Mouse (Mus musculus) midbrain, embryonic 15.5 days (tissue): Measurements from ENCODE around the gene Usp42. TPM values are rescaled to one million over a fixed set of nuclear protein-coding genes. Genes with fewer than 3 reads are reported as not detected.
A peak's percentile ranks its signal among the peaks of the same experiment; 100 is the strongest.

Source experiments
- ATAC-seq: fragments of 200-750 bp; cut with Nextera tagmentation; replicated peaks from 2 replicates; pipeline ENCODE4 v1.8.0; 2017; ENCODE audit warnings: moderate TSS enrichment
- H3K27ac ChIP-seq: fragments of 300-500 bp; sonication (generic); 2 replicates; pipeline ENCODE4 v1.5.1; 2015; ENCODE audit warnings: mild to moderate bottlenecking, inconsistent platforms
- H3K27me3 ChIP-seq: fragments of 300-500 bp; sonication (generic); replicated peaks from 2 replicates; pipeline ENCODE4 v1.6.1; 2015; ENCODE audit warnings: inconsistent platforms
- H3K36me3 ChIP-seq: fragments of 300-500 bp; sonication (generic); replicated peaks from 2 replicates; pipeline ENCODE4 v1.6.1; 2015; ENCODE audit warnings: inconsistent platforms
- H3K4me1 ChIP-seq: fragments of 300-500 bp; sonication (generic); 2 replicates; pipeline ENCODE4 v1.6.1; 2015; ENCODE audit warnings: inconsistent platforms
- H3K4me2 ChIP-seq: fragments of 300-500 bp; sonication (generic); 2 replicates; pipeline ENCODE4 v1.6.1; 2015; ENCODE audit warnings: inconsistent platforms, mild to moderate bottlenecking, moderate library complexity
- H3K4me3 ChIP-seq: fragments of 300-500 bp; sonication (generic); 2 replicates; pipeline ENCODE4 v1.5.1; 2015; ENCODE audit warnings: mild to moderate bottlenecking, inconsistent platforms
- H3K9ac ChIP-seq: fragments of 300-500 bp; sonication (generic); 2 replicates; pipeline ENCODE4 v1.6.1; 2015; ENCODE audit warnings: mild to moderate bottlenecking, inconsistent platforms
- H3K9me3 ChIP-seq: fragments of 300-500 bp; sonication (generic); 2 replicates; pipeline ENCODE4 v1.6.1; 2016; ENCODE audit warnings: inconsistent platforms
- whole genome bisulfite sequencing: fragments of 180-500 bp; shearing (Covaris S2); methylation state at CpG from one replicate; pipeline ENCODE4 v1.1.7; 2015; ENCODE audit warnings: mixed read lengths; 5-methylcytosine and 5-hydroxymethylcytosine counted together
- polyA plus RNA-seq: library from polyadenylated mRNA; unstranded; fragments of >200 nt; fragmentation: Nextera tagmentation; extraction: Ambion mirVana; gene quantifications from 2 replicates; pipeline ENCODE4 v1.2.1, GENCODE M21; 2015

Gene Usp42
- polyA plus RNA-seq, 1 experiment from 2014 or later = 35.4 TPM

DNA sequence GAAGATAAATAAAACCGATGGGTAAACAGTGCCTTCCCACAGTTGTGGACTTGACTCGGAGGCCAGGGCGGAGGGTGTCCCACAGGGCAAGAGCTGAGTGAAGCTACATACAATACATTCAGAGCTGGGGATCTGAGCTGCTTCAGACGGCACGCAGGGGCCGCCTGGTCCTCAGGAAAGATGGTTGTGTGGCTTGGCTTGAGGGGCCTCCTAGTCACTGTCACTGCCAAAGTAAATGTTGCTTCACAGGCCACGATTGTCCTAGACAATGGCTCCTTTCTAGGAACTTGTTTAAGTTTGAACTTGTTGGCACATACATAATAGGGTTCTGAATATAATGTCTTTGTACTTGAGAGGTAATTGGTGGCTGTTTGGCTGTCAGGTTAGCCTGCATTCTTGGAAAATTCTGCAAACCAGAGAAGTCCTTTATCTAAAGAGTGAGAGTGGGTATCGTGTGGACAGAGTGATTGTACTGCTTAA lies 47.1 kb downstream of the Usp42 start:
- H3K4me2 ChIP-seq = no peak overlapping the region
- no peak overlapping the region for H3K27ac ChIP-seq
- H3K9ac ChIP-seq = no peak overlapping the region
- H3K27me3 ChIP-seq = no peaks in the 10 kb centered on the region
- H3K4me1 ChIP-seq = no peaks in the 10 kb centered on the region
- H3K9me3 ChIP-seq = no peaks in the 10 kb centered on the region
- no peak overlapping the region for H3K4me3 ChIP-seq
- 77% methylated on average over 8 of the region's 8 CpGs for WGBS
- H3K36me3 ChIP-seq = no peaks in the 10 kb centered on the region; the same call in 1 of the 2 replicates
- ATAC-seq = no peak

DNA sequence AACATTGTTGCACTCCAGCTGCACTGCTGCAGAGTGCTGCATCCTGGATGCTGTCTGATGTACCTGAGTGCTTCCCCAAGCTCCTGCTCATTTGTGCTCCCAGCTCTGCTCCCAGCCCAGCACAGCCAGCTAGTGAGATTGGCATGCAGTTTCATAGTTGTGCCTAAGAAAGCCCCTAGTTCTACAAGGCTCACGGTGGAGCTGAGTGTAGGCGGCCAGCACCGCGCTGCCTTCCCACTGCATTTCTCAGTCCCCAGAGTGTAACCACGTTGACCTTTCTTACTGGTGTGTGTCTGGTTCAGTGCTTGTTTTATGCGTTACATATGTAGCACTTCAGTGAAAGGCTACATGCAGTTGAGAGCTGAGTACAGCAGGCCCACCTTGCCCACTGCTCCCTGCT lies 48.4 kb downstream of the Usp42 start:
- H3K9me3 ChIP-seq = no peaks in the 10 kb centered on the region
- H3K4me1 ChIP-seq = no peaks in the 10 kb centered on the region
- H3K4me2 ChIP-seq = no peak overlapping the region
- no peak overlapping the region for H3K27ac ChIP-seq
- H3K27me3 ChIP-seq = no peaks in the 10 kb centered on the region
- no peaks in the 10 kb centered on the region; the same call in 1 of the 2 replicates for H3K36me3 ChIP-seq
- H3K9ac ChIP-seq = no peak overlapping the region
- no peak overlapping the region for H3K4me3 ChIP-seq
- ATAC-seq = no peak
- WGBS = 65% methylated on average over 6 of the region's 6 CpGs

DNA sequence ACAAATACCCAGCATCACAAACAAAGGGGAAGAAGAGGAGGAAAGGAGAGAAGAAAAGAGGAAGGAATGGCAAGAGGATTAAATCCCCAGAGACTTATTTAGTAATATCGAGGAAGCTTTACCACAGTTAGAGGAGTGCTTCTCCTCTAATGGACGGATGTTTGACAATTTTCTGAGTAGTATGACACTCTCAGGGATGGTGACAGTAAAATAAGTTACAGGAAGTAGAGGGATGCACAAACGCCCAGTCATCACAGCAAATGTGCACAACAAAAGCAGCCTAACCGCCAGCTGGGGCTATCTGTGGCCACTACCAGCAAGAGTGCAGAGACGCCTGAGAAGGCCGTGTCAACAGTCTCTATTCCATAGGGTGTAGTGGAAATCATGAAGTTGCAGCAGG lies 52.4 kb downstream of the Usp42 start:
- no peak overlapping the region for H3K9ac ChIP-seq
- no peak overlapping the region for H3K4me2 ChIP-seq
- no peaks in the 10 kb centered on the region for H3K27me3 ChIP-seq
- 70% methylated on average over 6 of the region's 6 CpGs for WGBS
- H3K27ac ChIP-seq = no peak overlapping the region
- H3K4me1 ChIP-seq = no peaks in the 10 kb centered on the region
- H3K36me3 ChIP-seq = no peaks in the 10 kb centered on the region
- H3K9me3 ChIP-seq = no peaks in the 10 kb centered on the region
- no peak overlapping the region for H3K4me3 ChIP-seq
- no peak for ATAC-seq

DNA sequence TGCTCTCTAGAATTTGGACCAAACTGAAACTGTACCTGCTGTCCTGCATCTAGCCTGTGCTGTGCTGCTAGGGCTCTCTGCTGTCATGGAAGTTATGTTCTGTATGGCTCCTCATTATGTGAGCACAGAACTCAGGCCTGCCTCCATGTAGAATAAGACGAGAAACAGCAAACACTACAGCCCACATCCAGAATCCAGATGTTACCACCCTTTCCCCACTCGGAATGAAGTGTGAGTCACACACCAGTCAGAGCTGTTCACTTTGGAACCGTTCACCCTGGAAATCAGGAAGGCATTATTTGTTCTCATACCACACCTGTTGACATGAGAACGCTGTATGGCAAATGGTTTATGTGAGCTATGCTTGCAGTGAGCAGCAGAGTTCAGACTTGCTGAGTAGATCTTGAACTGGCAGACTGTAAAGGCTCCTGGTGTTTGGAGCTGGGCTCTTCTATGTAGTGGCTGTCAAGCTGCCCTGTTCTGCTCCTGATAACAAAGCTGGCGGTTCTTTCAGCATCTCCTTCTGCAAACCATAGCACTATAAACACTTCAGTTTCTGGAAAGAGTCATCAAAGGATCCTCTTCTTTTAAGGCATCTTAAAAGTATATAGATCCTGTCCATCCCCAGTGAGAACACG lies 53.3 kb downstream of the Usp42 start:
- no peak overlapping the region for H3K9ac ChIP-seq
- no peaks in the 10 kb centered on the region for H3K9me3 ChIP-seq
- no peak overlapping the region for H3K4me3 ChIP-seq
- ATAC-seq = no peak
- no peak overlapping the region for H3K4me2 ChIP-seq
- no peaks in the 10 kb centered on the region for H3K27me3 ChIP-seq
- no peaks in the 10 kb centered on the region for H3K36me3 ChIP-seq
- H3K4me1 ChIP-seq = no peaks in the 10 kb centered on the region
- H3K27ac ChIP-seq = no peak overlapping the region
- 87% methylated on average over 6 of the region's 6 CpGs for WGBS

DNA sequence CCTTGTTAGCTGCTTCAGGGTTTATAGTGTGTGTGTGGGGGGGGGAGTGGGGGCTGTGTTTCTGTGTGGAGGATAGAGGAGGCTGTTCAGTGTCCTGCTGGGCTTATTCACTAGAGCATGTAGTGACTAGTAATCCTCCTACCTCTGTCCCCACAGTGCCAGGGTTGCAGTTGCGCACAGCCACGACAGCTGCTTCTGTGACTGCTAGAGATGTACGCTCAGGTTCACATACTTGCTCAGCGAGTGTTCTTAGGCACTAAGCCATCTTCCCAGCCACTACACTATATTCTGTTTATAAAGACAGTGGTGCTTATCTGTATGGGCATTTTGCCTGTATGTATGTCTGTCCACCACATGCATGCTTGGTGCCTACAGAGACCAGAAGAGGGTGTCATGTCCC lies 54.7 kb downstream of the Usp42 start:
- Histone ChIP-seq H3K4me3 (no peak overlapping the region), H3K36me3 (no peaks in the 10 kb centered on the region), H3K4me1 (no peaks in the 10 kb centered on the region), H3K27ac (no peak overlapping the region), H3K27me3 (no peaks in the 10 kb centered on the region), H3K9ac (no peak overlapping the region), H3K4me2 (no peak overlapping the region), H3K9me3 (no peaks in the 10 kb centered on the region)
- WGBS = 72% methylated on average over 4 of the region's 4 CpGs
- no peak for ATAC-seq

DNA sequence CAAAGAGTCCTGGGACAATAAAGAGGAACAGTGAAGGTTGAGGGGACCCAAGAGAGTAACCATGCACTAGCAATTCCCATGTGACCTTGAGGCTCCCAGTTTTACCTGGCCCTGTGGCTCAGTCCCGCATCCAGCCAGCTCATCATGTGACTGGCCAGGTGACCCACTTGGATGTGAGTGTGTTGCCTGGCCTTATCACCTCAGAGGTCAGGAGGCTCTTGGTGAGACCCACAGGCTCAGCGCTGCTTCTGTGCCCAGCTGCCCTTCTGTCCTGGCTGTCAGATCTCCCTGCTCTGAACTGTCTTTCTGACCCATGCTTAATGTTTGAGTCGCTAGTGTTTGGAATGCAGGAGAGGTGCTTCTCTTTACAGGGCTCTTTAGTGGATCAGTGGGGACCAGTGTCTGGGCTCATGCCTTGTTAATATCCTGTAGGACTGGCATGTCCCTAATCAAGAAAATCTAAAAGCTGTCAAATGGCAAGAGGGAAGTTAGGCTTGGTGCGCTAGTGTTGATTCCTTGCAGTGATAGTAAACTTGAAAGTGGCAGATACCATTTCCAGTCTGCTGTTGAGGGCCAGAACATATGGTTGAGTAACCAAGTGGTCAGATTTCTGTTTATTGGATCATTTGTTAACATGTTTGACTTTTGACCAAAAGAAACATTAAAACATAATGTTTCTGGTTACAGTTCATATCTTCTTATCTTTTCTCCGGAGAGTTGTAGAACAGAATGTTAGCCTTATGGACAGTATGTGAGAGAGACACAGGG lies 55.7 kb downstream of the Usp42 start:
- Histone ChIP-seq H3K9ac (no peak overlapping the region), H3K4me1 (no peaks in the 10 kb centered on the region), H3K36me3 (no peaks in the 10 kb centered on the region), H3K27ac (no peak overlapping the region), H3K4me3 (no peak overlapping the region), H3K9me3 (no peaks in the 10 kb centered on the region), H3K4me2 (no peak overlapping the region), H3K27me3 (no peaks in the 10 kb centered on the region)
- WGBS = 86% methylated on average over 5 of the region's 5 CpGs
- no peak for ATAC-seq

DNA sequence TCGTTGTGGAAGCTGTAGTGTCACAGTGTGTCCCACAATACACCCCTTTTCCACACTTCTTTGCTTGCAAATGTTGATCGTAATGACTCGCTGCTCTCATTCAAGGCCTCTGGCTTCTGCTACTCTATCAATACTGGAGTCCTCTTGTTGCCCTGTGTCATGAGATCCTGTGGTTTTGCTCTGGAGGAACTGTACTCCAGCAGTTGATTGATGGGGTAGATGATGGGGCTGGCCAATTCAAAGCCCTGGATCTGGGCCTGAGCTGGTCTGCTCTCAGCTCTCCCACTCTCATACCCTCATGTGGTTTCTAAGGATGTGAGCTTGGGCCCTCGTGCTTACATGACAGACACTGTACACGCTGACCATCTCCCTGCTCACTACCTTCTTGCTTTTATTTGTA lies 57.5 kb downstream of the Usp42 start:
- Histone ChIP-seq H3K4me2 (no peak overlapping the region), H3K27ac (no peak overlapping the region), H3K4me3 (no peak overlapping the region), H3K27me3 (no peaks in the 10 kb centered on the region), H3K36me3 (no peaks in the 10 kb centered on the region), H3K4me1 (no peaks in the 10 kb centered on the region), H3K9ac (no peak overlapping the region), H3K9me3 (no peaks in the 10 kb centered on the region)
- ATAC-seq = no peak
- WGBS = 83% methylated on average over 5 of the region's 5 CpGs

DNA sequence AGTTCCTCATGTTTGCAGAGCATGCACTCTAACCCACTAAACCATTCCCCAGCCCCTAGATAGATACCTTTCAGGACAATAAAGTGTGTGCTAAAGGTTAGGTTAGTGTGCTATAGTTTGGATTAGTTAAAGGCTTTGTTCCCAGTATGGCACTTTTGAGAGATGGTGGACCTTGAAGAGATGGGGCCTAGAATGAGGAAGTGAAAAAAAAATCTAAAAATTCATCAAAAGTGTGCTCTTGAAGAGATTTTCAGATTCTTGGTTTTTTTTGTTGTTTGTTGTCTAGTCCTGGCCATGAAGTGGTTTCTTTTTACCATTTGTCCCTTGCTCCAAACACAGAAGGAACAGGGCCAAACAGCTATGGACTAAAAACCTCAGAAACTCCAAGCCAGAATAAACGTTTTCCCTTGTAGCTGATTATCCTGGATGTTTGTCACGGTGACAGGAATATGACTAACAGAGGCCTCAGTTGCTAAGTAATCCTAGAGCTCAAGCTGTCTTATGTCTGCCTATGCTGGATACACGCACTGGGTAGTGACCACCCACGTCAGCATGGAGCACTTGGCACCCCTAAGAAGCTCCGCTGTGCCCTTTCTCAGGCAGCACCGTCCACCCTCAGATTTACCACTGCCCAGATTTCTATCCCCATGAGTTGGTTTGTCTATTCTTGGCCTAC lies 61.2 kb downstream of the Usp42 start:
- no peak overlapping the region for H3K4me2 ChIP-seq
- H3K4me1 ChIP-seq = no peaks in the 10 kb centered on the region
- WGBS = 84% methylated on average over 6 of the region's 6 CpGs

DNA sequence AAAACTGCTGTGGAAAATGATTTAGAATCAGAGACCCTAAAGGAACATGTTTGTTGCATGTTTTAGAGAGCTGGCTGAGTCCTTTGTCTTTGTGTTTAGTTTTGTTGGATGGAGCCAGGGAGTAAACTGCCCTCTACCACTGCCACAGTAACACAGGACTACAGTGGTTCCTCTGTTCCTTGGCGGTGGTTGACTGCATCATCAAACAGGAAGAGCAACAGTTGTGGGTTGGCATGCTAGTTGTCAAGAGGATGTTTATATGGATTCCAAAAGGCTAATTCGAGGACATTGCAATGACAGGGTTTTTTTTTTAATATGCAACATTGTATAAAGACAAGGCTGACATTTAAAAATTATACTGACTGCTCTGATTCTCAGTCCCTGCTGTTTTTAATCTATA lies 62.2 kb downstream of the Usp42 start:
- Histone ChIP-seq H3K9ac (no peak overlapping the region), H3K4me1 (no peaks in the 10 kb centered on the region), H3K9me3 (no peaks in the 10 kb centered on the region), H3K27ac (no peak overlapping the region), H3K36me3 (no peaks in the 10 kb centered on the region), H3K4me2 (no peak overlapping the region), H3K27me3 (no peaks in the 10 kb centered on the region), H3K4me3 (no peak overlapping the region)
- ATAC-seq = no peak
- 71% methylated on average over 2 of the region's 2 CpGs for WGBS

More for the DNA sequence above, 61.2 kb downstream of the Usp42 start:
- no peak overlapping the region for H3K27ac ChIP-seq
- H3K4me3 ChIP-seq = no peak overlapping the region
- H3K9ac ChIP-seq = no peak overlapping the region
- no peaks in the 10 kb centered on the region for H3K36me3 ChIP-seq
- H3K9me3 ChIP-seq = no peaks in the 10 kb centered on the region
- no peaks in the 10 kb centered on the region for H3K27me3 ChIP-seq
- ATAC-seq = no peak

DNA sequence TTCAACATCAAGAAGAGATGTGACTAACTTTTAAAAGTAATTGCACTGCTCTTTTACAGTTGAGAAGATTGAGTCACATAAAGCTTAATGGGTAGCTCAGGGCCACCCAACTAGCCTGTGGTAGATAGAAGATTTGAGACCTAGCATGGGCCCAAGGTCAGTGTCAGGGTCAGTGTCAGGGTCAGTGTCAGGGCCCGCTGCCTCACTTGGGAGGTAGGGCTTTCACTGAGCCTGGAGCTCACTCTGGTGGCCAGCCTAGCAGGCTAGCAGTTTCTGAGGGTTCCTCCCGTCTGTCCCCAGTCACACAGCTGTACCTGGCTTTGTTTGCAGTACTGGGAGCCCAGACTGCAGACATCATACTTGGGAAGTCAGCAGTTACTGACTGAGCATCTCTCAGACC lies 62.7 kb downstream of the Usp42 start:
- H3K9ac ChIP-seq = no peak overlapping the region
- H3K27me3 ChIP-seq = no peaks in the 10 kb centered on the region
- no peaks in the 10 kb centered on the region for H3K9me3 ChIP-seq
- WGBS = 48% methylated on average over 2 of the region's 2 CpGs
- H3K4me3 ChIP-seq = no peak overlapping the region
- no peak overlapping the region for H3K27ac ChIP-seq
- no peaks in the 10 kb centered on the region for H3K4me1 ChIP-seq
- no peaks in the 10 kb centered on the region for H3K36me3 ChIP-seq
- ATAC-seq = no peak
- H3K4me2 ChIP-seq = no peak overlapping the region

DNA sequence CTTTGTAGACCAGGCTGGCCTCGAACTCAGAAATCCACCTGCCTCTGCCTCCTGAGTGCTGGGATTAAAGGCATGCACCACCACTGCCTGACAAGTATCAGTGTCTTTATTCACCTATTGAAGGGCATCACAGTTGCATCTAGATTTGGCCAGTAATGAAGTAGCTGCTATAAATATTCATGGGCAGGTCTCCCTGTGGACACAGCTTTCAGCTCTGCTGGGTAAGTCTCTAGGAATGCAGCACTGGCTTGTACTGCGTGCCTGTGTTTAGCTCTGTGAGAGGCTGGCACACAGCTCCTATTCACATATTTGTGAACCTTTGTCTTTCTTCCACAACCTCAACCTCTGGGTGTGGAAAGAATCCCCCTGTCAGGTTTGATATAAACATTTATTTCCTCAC lies 63.2 kb downstream of the Usp42 start:
- WGBS = 50% methylated on average over 2 of the region's 2 CpGs
- ATAC-seq = peak; percentile 56; the same call in 1 of the 2 replicates
- H3K9ac ChIP-seq = no peak overlapping the region

DNA sequence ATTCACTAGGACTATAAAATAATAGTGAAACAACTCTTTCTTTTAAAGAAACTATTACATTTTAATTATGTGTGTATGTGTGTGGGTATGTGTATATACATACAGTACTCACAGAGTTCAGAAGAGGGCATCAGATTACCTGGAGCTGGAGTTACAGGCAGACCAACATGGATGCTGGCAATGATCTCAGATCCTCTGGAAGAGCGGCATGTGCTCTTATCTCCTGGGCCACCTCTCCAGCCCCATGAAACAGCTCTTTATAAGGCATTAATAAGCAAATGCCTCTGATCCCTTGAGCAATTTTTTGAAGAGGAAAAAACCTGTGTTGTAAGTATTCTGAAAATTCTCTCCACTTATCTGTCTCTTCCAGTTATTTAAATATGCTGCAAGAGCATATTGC lies 66.1 kb downstream of the Usp42 start:
- Histone ChIP-seq H3K9ac (no peak overlapping the region), H3K27me3 (no peaks in the 10 kb centered on the region), H3K27ac (no peak overlapping the region), H3K36me3 (no peaks in the 10 kb centered on the region), H3K4me2 (no peak overlapping the region), H3K4me1 (no peaks in the 10 kb centered on the region), H3K9me3 (no peaks in the 10 kb centered on the region), H3K4me3 (no peak overlapping the region)
- WGBS = 67% methylated on average over 1 of the region's 1 CpGs
- ATAC-seq = no peak

More for the DNA sequence above, 63.2 kb downstream of the Usp42 start:
- Histone ChIP-seq H3K4me2 (no peak overlapping the region), H3K4me1 (no peaks in the 10 kb centered on the region), H3K4me3 (no peak overlapping the region), H3K27ac (peak overlapping the region; percentile 25; the same call in 1 of the 2 replicates), H3K9me3 (no peaks in the 10 kb centered on the region), H3K36me3 (no peaks in the 10 kb centered on the region), H3K27me3 (no peaks in the 10 kb centered on the region)
